Mouse (Mus musculus): ENCODE results near the gene Gm20716. TPM values are rescaled to one million over a fixed set of nuclear protein-coding genes. Genes with fewer than 3 reads are reported as not detected.

Gene Gm20716
- total and polyA plus RNA-seq, 3 experiments = 24.4 to 29.4 TPM; not detected in 1

GRCm38 (mm10) chr2:168260124-168260523 is 30.0 kb upstream of the Gm20716 start:
- TF ChIP-seq E2F4 (IDR thresholded peaks at IDR 0.05; ENCODE audit: borderline replicate concordance, low read depth, low read length) = no peak
- no peak for TF ChIP-seq POLR2AphosphoS2 (IDR thresholded peaks at IDR 0.05; ENCODE audit: low read length)
- TF ChIP-seq ZKSCAN1 (IDR thresholded peaks at IDR 0.05; ENCODE audit: low read depth, low read length) = no peak
- no peak for TF ChIP-seq POLR2A (IDR thresholded peaks at IDR 0.05; ENCODE audit: control insufficient read depth in 1 of 2, insufficient read depth in 1 of 2, low read depth in 1 of 2, low read length in 2 of 2, poor library complexity in 1 of 2)
- no peak for TF ChIP-seq UBTF (IDR thresholded peaks at IDR 0.05; ENCODE audit: borderline replicate concordance, insufficient read depth, low read depth, low read length)
- no peak for TF ChIP-seq ETS1 (IDR thresholded peaks at IDR 0.05; ENCODE audit: low read depth, low read length)
- no peak for TF ChIP-seq RCOR1 (IDR thresholded peaks at IDR 0.05; ENCODE audit: low read depth, low read length)
- TF ChIP-seq MAX (IDR thresholded peaks at IDR 0.05; ENCODE audit: low read length) = no peak
- no peak for TF ChIP-seq CHD1 (IDR thresholded peaks at IDR 0.05; ENCODE audit: low read depth, low read length)
- TF ChIP-seq ZNF384 (IDR thresholded peaks at IDR 0.05; ENCODE audit: low read depth, low read length) = no peak
- TF ChIP-seq ELF1 (IDR thresholded peaks at IDR 0.05; ENCODE audit: low read depth, low read length) = no peak
- TF ChIP-seq POLR2AphosphoS5 (IDR thresholded peaks at IDR 0.05; ENCODE audit: borderline replicate concordance, low read depth, low read length) = no peak
- Histone ChIP-seq H3K4me1 (ENCODE audit: control insufficient read depth in 1 of 2, insufficient read depth in 2 of 2, low read length in 2 of 2) (no peaks in the 10 kb centered on the region), H3K9ac (ENCODE audit: control insufficient read depth, low read depth, low read length, poor library complexity, severe bottlenecking) (no peak overlapping the region), H3K4me3 (ENCODE audit: control insufficient read depth in 1 of 2, insufficient read depth in 1 of 2, low read depth in 2 of 2, low read length in 2 of 2) (no peak overlapping the region), H3K36me3 (ENCODE audit: control insufficient read depth in 1 of 2, insufficient read depth in 2 of 2, low read length in 2 of 2) (no peaks in the 10 kb centered on the region), H3K9me3 (replicated peaks; ENCODE audit: insufficient read depth, low read length) (no peaks in the 10 kb centered on the region), H3K27ac (ENCODE audit: control insufficient read depth, low read depth, low read length) (no peak overlapping the region), H3K27me3 (ENCODE audit: control insufficient read depth in 1 of 2, insufficient read depth in 2 of 2, low read length in 2 of 2) (no peaks in the 10 kb centered on the region), H3K79me2 (ENCODE audit: control insufficient read depth, insufficient read depth, low read length, poor library complexity) (no peaks in the 10 kb centered on the region)
- no peak for DNase-seq (ENCODE audit: low read depth, low spot score)

DNA sequence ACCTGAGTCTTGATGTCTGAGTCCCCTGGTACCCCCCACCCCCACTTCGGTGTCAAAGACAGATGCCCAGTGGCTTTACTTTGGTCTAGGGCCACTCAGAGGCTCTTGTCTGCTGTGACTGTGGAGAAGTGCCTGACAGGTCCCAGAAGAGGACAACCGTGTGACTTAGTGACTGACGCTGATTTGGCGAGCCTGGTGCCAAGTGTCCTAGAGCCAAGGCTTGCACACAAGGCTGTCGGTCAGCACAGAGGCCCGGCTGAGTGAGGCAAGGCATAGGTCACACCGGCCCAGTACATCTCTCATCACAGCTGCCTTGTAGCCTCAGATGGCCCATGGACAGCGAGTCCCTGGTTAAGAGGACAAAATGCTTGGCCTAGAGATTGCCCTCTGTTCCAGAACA is 28.9 kb upstream of the Gm20716 start:
- TF ChIP-seq TCF12 (IDR thresholded peaks at IDR 0.05; ENCODE audit: low read depth, low read length) = no peak
- no peak overlapping the region for H3K9ac ChIP-seq (ENCODE audit: control insufficient read depth, low read depth, low read length, poor library complexity, severe bottlenecking)
- H3K4me3 ChIP-seq (ENCODE audit: control insufficient read depth in 1 of 2, insufficient read depth in 1 of 2, low read depth in 2 of 2, low read length in 2 of 2) = no peak overlapping the region
- no peaks in the 10 kb centered on the region for H3K9me3 ChIP-seq (replicated peaks; ENCODE audit: insufficient read depth, low read length)
- no peak for DNase-seq (ENCODE audit: low read depth, low spot score)
- no peak overlapping the region for H3K27ac ChIP-seq (ENCODE audit: control insufficient read depth, low read depth, low read length)
- no peaks in the 10 kb centered on the region for H3K79me2 ChIP-seq (ENCODE audit: control insufficient read depth, insufficient read depth, low read length, poor library complexity)
- H3K4me1 ChIP-seq (ENCODE audit: control insufficient read depth in 1 of 2, insufficient read depth in 2 of 2, low read length in 2 of 2) = no peaks in the 10 kb centered on the region
- no peaks in the 10 kb centered on the region for H3K36me3 ChIP-seq (ENCODE audit: control insufficient read depth in 1 of 2, insufficient read depth in 2 of 2, low read length in 2 of 2)
- H3K27me3 ChIP-seq (ENCODE audit: control insufficient read depth in 1 of 2, insufficient read depth in 2 of 2, low read length in 2 of 2) = no peaks in the 10 kb centered on the region

DNA sequence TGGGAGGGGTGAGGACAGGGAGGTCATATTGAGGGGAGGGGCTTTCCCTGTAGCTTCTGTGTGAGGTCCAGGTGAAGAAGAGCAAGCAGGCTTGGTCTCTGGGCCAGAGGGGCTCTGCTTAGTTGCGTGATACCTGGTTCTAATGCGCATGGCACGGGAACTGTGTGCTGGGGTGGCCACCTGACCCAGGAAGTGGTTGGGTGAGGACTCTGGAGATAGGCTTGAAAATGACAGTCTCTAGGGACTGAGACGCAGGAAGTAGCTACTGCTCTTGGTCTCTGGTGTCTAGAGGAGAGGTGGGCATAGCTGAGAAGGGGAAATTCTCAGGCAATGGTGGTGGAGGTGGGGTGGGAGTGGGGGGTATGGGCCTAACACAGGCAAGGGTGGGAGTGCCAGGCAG is 27.0 kb upstream of the Gm20716 start:
- no peak overlapping the region for H3K4me3 ChIP-seq (ENCODE audit: control insufficient read depth in 1 of 2, insufficient read depth in 1 of 2, low read depth in 2 of 2, low read length in 2 of 2)
- no peaks in the 10 kb centered on the region for H3K4me1 ChIP-seq (ENCODE audit: control insufficient read depth in 1 of 2, insufficient read depth in 2 of 2, low read length in 2 of 2)

More for the DNA sequence above, 27.0 kb upstream of the Gm20716 start:
- no peaks in the 10 kb centered on the region for H3K36me3 ChIP-seq (ENCODE audit: control insufficient read depth in 1 of 2, insufficient read depth in 2 of 2, low read length in 2 of 2)
- no peak for DNase-seq (ENCODE audit: low read depth, low spot score)
- H3K9me3 ChIP-seq (replicated peaks; ENCODE audit: insufficient read depth, low read length) = no peaks in the 10 kb centered on the region
- H3K9ac ChIP-seq (ENCODE audit: control insufficient read depth, low read depth, low read length, poor library complexity, severe bottlenecking) = no peak overlapping the region
- no peak overlapping the region for H3K27ac ChIP-seq (ENCODE audit: control insufficient read depth, low read depth, low read length)
- H3K79me2 ChIP-seq (ENCODE audit: control insufficient read depth, insufficient read depth, low read length, poor library complexity) = no peaks in the 10 kb centered on the region
- no peaks in the 10 kb centered on the region for H3K27me3 ChIP-seq (ENCODE audit: control insufficient read depth in 1 of 2, insufficient read depth in 2 of 2, low read length in 2 of 2)
- no peak for TF ChIP-seq TAL1 (IDR thresholded peaks at IDR 0.05; ENCODE audit: low read length)
- no peak for TF ChIP-seq RAD21 (IDR thresholded peaks at IDR 0.05; ENCODE audit: low read depth, low read length)
- TF ChIP-seq ETS1 (IDR thresholded peaks at IDR 0.05; ENCODE audit: low read depth, low read length) = no peak
- TF ChIP-seq MAX (IDR thresholded peaks at IDR 0.05; ENCODE audit: low read length) = no peak
- no peak for TF ChIP-seq NELFE (IDR thresholded peaks at IDR 0.05; ENCODE audit: low read depth, low read length)
- no peak for TF ChIP-seq TCF12 (IDR thresholded peaks at IDR 0.05; ENCODE audit: low read depth, low read length)
- TF ChIP-seq E2F4 (IDR thresholded peaks at IDR 0.05; ENCODE audit: borderline replicate concordance, low read depth, low read length) = no peak
- no peak for TF ChIP-seq POLR2AphosphoS2 (IDR thresholded peaks at IDR 0.05; ENCODE audit: low read length)
- TF ChIP-seq GATA1 (IDR thresholded peaks at IDR 0.05; ENCODE audit: low read depth, low read length) = no peak
- no peak for TF ChIP-seq ZMIZ1 (IDR thresholded peaks at IDR 0.05; ENCODE audit: low read depth, low read length)
- TF ChIP-seq MXI1 (IDR thresholded peaks at IDR 0.05; ENCODE audit: low read depth, low read length) = no peak
- no peak for TF ChIP-seq ZKSCAN1 (IDR thresholded peaks at IDR 0.05; ENCODE audit: low read depth, low read length)
- no peak for TF ChIP-seq POLR2AphosphoS5 (IDR thresholded peaks at IDR 0.05; ENCODE audit: borderline replicate concordance, low read depth, low read length)

All from MEL (cell line).